Mouse (Mus musculus): Measurements from ENCODE around the gene Amacr. TPM values are rescaled to one million over a fixed set of nuclear protein-coding genes. Genes with fewer than 3 reads are reported as not detected.

Gene Amacr
- total RNA-seq (2012; rRNA removed) = 14.1 and 15.7 TPM in 2 replicates
- total RNA-seq (2014; rRNA removed) = 34.0 and 43.0 TPM in 2 replicates
- polyA plus RNA-seq (2012; ENCODE audit: insufficient read length, low read depth) = 25.9 and 29.6 TPM in 2 replicates

DNA sequence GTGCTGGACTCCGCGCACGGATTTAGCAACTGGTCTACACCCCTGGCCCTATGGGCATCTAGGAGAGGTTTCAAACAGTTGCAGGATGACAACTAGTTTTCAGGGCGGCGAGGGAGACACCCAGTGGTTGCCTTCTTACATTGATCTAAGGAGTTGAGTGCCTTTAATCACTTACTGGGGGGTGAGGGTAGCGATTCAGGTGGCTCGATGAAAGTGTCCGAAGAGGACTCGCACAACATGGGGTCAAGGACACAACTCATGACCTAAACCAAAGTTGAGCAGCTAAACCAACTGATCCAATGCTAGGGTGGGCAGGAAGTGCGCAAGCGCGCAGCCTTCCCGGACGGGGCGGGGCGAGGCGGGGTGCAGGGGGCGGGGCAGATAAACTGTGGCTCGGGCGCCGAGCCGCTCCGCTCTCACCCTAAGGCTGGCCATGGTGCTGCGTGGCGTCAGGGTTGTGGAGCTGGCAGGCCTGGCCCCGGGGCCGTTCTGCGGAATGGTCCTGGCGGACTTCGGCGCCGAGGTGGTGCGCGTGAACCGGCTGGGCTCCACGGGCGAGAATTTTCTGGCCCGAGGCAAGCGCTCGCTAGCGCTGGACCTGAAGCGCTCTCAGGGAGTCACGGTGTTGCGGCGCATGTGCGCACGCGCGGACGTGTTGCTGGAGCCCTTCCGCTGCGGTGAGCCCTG, at the start of gene Amacr:
TSS of gene Amacr (plus strand) at position 380 of the 687 bp plus-strand sequence.
- peak within 1 kb of the TSS; percentile 81 for H3K27ac ChIP-seq (ENCODE audit: insufficient read depth, low read depth)
- no peaks in the 10 kb centered on the region for H3K79me2 ChIP-seq (replicated peaks; ENCODE audit: control insufficient read depth, extremely low read depth, insufficient read depth, poor library complexity, severe bottlenecking)
- H3K4me1 ChIP-seq (ENCODE audit: control insufficient read depth in 1 of 2, insufficient read depth in 2 of 2) = peaks cover 0 to 18% of the 10 kb centered on the region in 2 experiments; a peak in 2 of 4 replicates
- no peak for TF ChIP-seq KAT2A (IDR thresholded peaks at IDR 0.05; ENCODE audit: insufficient replicate concordance, low read length)
- peak; percentile 56; the same call in 1 of the 2 replicates for TF ChIP-seq ELF1 (IDR thresholded peaks at IDR 0.05; ENCODE audit: low read depth, low read length)
- peak; percentile 95 for TF ChIP-seq ZMIZ1 (IDR thresholded peaks at IDR 0.05; ENCODE audit: low read depth, low read length)
- TF ChIP-seq MYC (IDR thresholded peaks at IDR 0.05; ENCODE audit: low read depth, low read length) = no peak
- peak; percentile 93; the same call in 1 of the 2 replicates for TF ChIP-seq POLR2AphosphoS2 (IDR thresholded peaks at IDR 0.05; ENCODE audit: low read depth, low read length)
- peak; percentile 33; the same call in 1 of the 2 replicates for TF ChIP-seq MEF2A (IDR thresholded peaks at IDR 0.05; ENCODE audit: borderline replicate concordance, low read depth, low read length)
- TF ChIP-seq ETS1 (conservative IDR thresholded peaks at IDR 0.05; ENCODE audit: low read depth, low read length) = no peak; the same call in 1 of the 2 replicates
- no peak for TF ChIP-seq MAFK (IDR thresholded peaks at IDR 0.05; ENCODE audit: insufficient replicate concordance, low read length)
- no peak for TF ChIP-seq CHD1 (IDR thresholded peaks at IDR 0.05; ENCODE audit: low read depth, low read length)
- peak; percentile 32 for TF ChIP-seq RAD21 (IDR thresholded peaks at IDR 0.05; ENCODE audit: low read depth, low read length)
- TF ChIP-seq RCOR1 (conservative IDR thresholded peaks at IDR 0.05; ENCODE audit: low read depth, low read length) = no peak
- peak; percentile 98 for TF ChIP-seq POLR2A (IDR thresholded peaks at IDR 0.05; ENCODE audit: low read depth, low read length)
- no peak; the same call in 1 of the 2 replicates for TF ChIP-seq HCFC1 (IDR thresholded peaks at IDR 0.05; ENCODE audit: low read depth, low read length)
- TF ChIP-seq MAZ (IDR thresholded peaks at IDR 0.05; ENCODE audit: low read depth, low read length) = no peak
- TF ChIP-seq MXI1 (IDR thresholded peaks at IDR 0.05; ENCODE audit: low read depth, low read length) = peak; percentile 69
- TF ChIP-seq GABPA (IDR thresholded peaks at IDR 0.05; ENCODE audit: insufficient replicate concordance, low read depth, low read length) = no peak
- TF ChIP-seq CTCF (conservative IDR thresholded peaks at IDR 0.05 in 1 of 2, IDR thresholded peaks at IDR 0.05 in 1 of 2; ENCODE audit: low read depth in 2 of 2, low read length in 2 of 2) = peak in 1 of 2 experiments; percentile 62; a peak in 2 of 4 replicates
- TF ChIP-seq NELFE (IDR thresholded peaks at IDR 0.05; ENCODE audit: low read depth, low read length) = peak; percentile 98
- TF ChIP-seq ZC3H11A (IDR thresholded peaks at IDR 0.05; ENCODE audit: low read depth, low read length) = no peak
- TF ChIP-seq TBP (conservative IDR thresholded peaks at IDR 0.05; ENCODE audit: low read depth, low read length) = peak; percentile 78
- peak; percentile 70 for TF ChIP-seq BHLHE40 (IDR thresholded peaks at IDR 0.05; ENCODE audit: low read depth, low read length)
- TF ChIP-seq MAX (IDR thresholded peaks at IDR 0.05; ENCODE audit: low read length) = peak; percentile 41; the same call in 1 of the 2 replicates
- peak; percentile 77 for TF ChIP-seq TCF12 (IDR thresholded peaks at IDR 0.05; ENCODE audit: low read depth, low read length)
- 0 out of 2 replicates have a peak, but pooled peaks have one; percentile 36 for TF ChIP-seq UBTF (IDR thresholded peaks at IDR 0.05; ENCODE audit: low read depth, low read length)
- no peak; the same call in 1 of the 2 replicates for TF ChIP-seq ZKSCAN1 (IDR thresholded peaks at IDR 0.05; ENCODE audit: borderline replicate concordance, low read depth, low read length)
- no peak for TF ChIP-seq USF2 (conservative IDR thresholded peaks at IDR 0.05; ENCODE audit: low read depth, low read length)
- no peak for TF ChIP-seq JUND (conservative IDR thresholded peaks at IDR 0.05; ENCODE audit: low read depth, low read length)
- TF ChIP-seq PAX5 (IDR thresholded peaks at IDR 0.05; ENCODE audit: low read length) = no peak
- TF ChIP-seq SMC3 (IDR thresholded peaks at IDR 0.05; ENCODE audit: low read depth, low read length) = peak; percentile 46
- no peak for TF ChIP-seq USF1 (IDR thresholded peaks at IDR 0.05; ENCODE audit: low read depth, low read length)
- no peak for TF ChIP-seq ZNF384 (IDR thresholded peaks at IDR 0.05; ENCODE audit: low read depth, low read length)
- no peak for TF ChIP-seq JUN (IDR thresholded peaks at IDR 0.05; ENCODE audit: insufficient read depth, low read depth, low read length)
- TF ChIP-seq CHD2 (IDR thresholded peaks at IDR 0.05; ENCODE audit: low read length) = peak; percentile 52; the same call in 1 of the 2 replicates
- peak; percentile 57 for TF ChIP-seq SIN3A (IDR thresholded peaks at IDR 0.05; ENCODE audit: low read length)
- peak; percentile 81 for TF ChIP-seq NRF1 (IDR thresholded peaks at IDR 0.05; ENCODE audit: low read depth, low read length)
- peak; percentile 39; the same call in 1 of the 2 replicates for TF ChIP-seq IRF4 (IDR thresholded peaks at IDR 0.05; ENCODE audit: low read depth, low read length)
- TF ChIP-seq EP300 (IDR thresholded peaks at IDR 0.05; ENCODE audit: low read length) = no peak
- 0 out of 2 replicates have a peak, but pooled peaks have one; percentile 46 for TF ChIP-seq E2F4 (IDR thresholded peaks at IDR 0.05; ENCODE audit: insufficient replicate concordance, low read depth, low read length)
- dilution Hi-C loops (cut with MboI; ENCODE audit: extremely low pct_ligation_motif_present, extremely low pct_unique_long_range_greater_than_20kb, low sequenced_read_pairs) (no loop called here), in situ Hi-C loops (cut with MboI; ENCODE audit: low pct_ligation_motif_present, low pct_unique_long_range_greater_than_20kb, low sequenced_read_pairs) (no loop called here)
- H3K27me3 ChIP-seq (replicated peaks) = no peaks in the 10 kb centered on the region
- peak; percentile 89 for DNase-seq (ENCODE audit: extremely low read depth)
- H3K4me3 ChIP-seq (replicated peaks in 1 of 3; ENCODE audit: low read depth in 2 of 3, low read length in 2 of 3, poor library complexity in 1 of 3) = peak within 1 kb of the TSS; percentile 71 to 93 (median 73)
- peak within 1 kb of the TSS; percentile 82 for H3K9ac ChIP-seq (ENCODE audit: insufficient read depth, low read depth)
- no peaks in the 10 kb centered on the region for H3K9me3 ChIP-seq (replicated peaks; ENCODE audit: low read length)
- peaks cover 7 to 27% of the 10 kb centered on the region in 2 experiments for H3K36me3 ChIP-seq (replicated peaks in 1 of 2; ENCODE audit: control insufficient read depth in 1 of 2, insufficient read depth in 1 of 2, low read length in 1 of 2)
- H3K4me2 ChIP-seq (ENCODE audit: insufficient read depth, low read depth, poor library complexity, severe bottlenecking) = peak within 1 kb of the TSS; percentile 72

Data from CH12.LX (cell line).